Mouse (Mus musculus) cerebellum, adult 9-10 months (tissue): ENCODE data around the gene Ssb.
A peak's percentile ranks its signal among the peaks of the same experiment; 100 is the strongest.
"Not testable (repeated sequence)": the region's sequence is repeated elsewhere in the genome, so short reads cannot be mapped to it uniquely, and the experiment has no call there.

ENCODE experiments used
- DNase-seq: peaks from one replicate; pipeline ENCODE4 v3.0.0; 2022

Gene Ssb

GRCm38 (mm10) chr2:69883990-69884391, 22.6 kb downstream of the Ssb start:
- DNase-seq: no peak

- no peak for DNase-seq
These were observed 23.2 kb downstream of the Ssb start for GRCm38 (mm10) chr2:69884581-69884980.

- no peak for DNase-seq
These were observed 23.7 kb downstream of the Ssb start for GRCm38 (mm10) chr2:69885050-69885449.

GRCm38 (mm10) chr2:69885451-69886305, 24.3 kb downstream of the Ssb start, which contains the start of gene Mettl5:
Gene Mettl5 (minus strand): TSS chr2:69885615.
- DNase-seq: peak; percentile 80

GRCm38 (mm10) chr2:69888957-69889356, 27.6 kb downstream of the Ssb start:
- DNase-seq: no peak

- no peak for DNase-seq
These were observed 29.5 kb downstream of the Ssb start for GRCm38 (mm10) chr2:69890843-69891242.

- DNase-seq: no peak
These were observed 31.8 kb downstream of the Ssb start for GRCm38 (mm10) chr2:69893145-69893544.

GRCm38 (mm10) chr2:69893891-69894290, 32.5 kb downstream of the Ssb start:
- DNase-seq: no peak

- DNase-seq: peak; percentile 30
These were observed 34.3 kb downstream of the Ssb start for GRCm38 (mm10) chr2:69895502-69896223.

- DNase-seq: no peak
These were observed 34.8 kb downstream of the Ssb start for GRCm38 (mm10) chr2:69896224-69896581.

- DNase-seq: peak; percentile 95
These were observed 35.8 kb downstream of the Ssb start, which contains the start of gene Ubr3 for GRCm38 (mm10) chr2:69897039-69897617. Gene Ubr3 (plus strand): TSS chr2:69897246.

- DNase-seq: peak; percentile 60
These were observed 36.5 kb downstream of the Ssb start for GRCm38 (mm10) chr2:69897618-69898575.

GRCm38 (mm10) chr2:69903541-69903940, 42.2 kb downstream of the Ssb start:
- DNase-seq: no peak

GRCm38 (mm10) chr2:69907394-69907793, 46.0 kb downstream of the Ssb start:
- not testable (repeated sequence) for DNase-seq

GRCm38 (mm10) chr2:69912801-69913200, 51.4 kb downstream of the Ssb start:
- no peak for DNase-seq

GRCm38 (mm10) chr2:69917301-69917700, 55.9 kb downstream of the Ssb start:
- no peak for DNase-seq
